Mouse (Mus musculus) heart, adult 2 months (tissue): ENCODE results near the gene Vps8. TPM values are rescaled to one million over a fixed set of nuclear protein-coding genes. Genes with fewer than 3 reads are reported as not detected.

Experiments
- DNase-seq, 2 experiments: peaks; one replicate each; pipeline ENCODE4 v3.0.0; 2021
- H3K27ac ChIP-seq: fragments of 200-600 bp; 2 replicates; pipeline ENCODE4 v1.8.1; 2022
- H3K27me3 ChIP-seq: fragments of 200-500 bp; 2 replicates; pipeline ENCODE4 v1.6.1; 2012; ENCODE audit warnings: mild to moderate bottlenecking, low read length, inconsistent platforms, mixed read lengths; ENCODE audit not compliant: control insufficient read depth, insufficient read depth
- H3K36me3 ChIP-seq: fragments of 200-500 bp; 2 replicates; pipeline ENCODE4 v1.6.1; 2012; ENCODE audit warnings: low read length, inconsistent platforms; ENCODE audit not compliant: control insufficient read depth, insufficient read depth
- H3K4me1 ChIP-seq: fragments of 200-500 bp; 2 replicates; pipeline ENCODE4 v1.6.1; 2011; ENCODE audit warnings: low read length; ENCODE audit not compliant: control insufficient read depth, insufficient read depth
- H3K4me3 ChIP-seq: fragments of 200-600 bp; 2 replicates; pipeline ENCODE4 v1.8.1; 2022
- H3K79me2 ChIP-seq: fragments of 200-500 bp; replicated peaks from 2 replicates; pipeline ENCODE4 v1.6.1; 2012; ENCODE audit warnings: mild to moderate bottlenecking, inconsistent platforms, low read length, moderate library complexity, mixed read lengths; ENCODE audit not compliant: control insufficient read depth, insufficient read depth
- H3K9ac ChIP-seq: fragments of 200-500 bp; 2 replicates; pipeline ENCODE4 v1.6.1; 2012; ENCODE audit warnings: low read depth, mild to moderate bottlenecking, control low read depth, inconsistent platforms, low read length, mixed read lengths
- CTCF ChIP-seq: fragments of 200-600 bp; IDR thresholded peaks from 2 replicates; pipeline ENCODE4 v1.8.1; 2022; ENCODE audit warnings: antibody characterized with exemption, mild to moderate bottlenecking, moderate library complexity
- EP300 ChIP-seq: fragments of 200-500 bp; IDR thresholded peaks from 2 replicates; pipeline ENCODE4 v1.6.1; 2011; ENCODE audit warnings: low read depth, low read length, control low read depth; ENCODE audit not compliant: insufficient read depth
- POLR2A ChIP-seq: fragments of 200-500 bp; IDR thresholded peaks from 2 replicates; pipeline ENCODE4 v1.6.1; 2011; ENCODE audit warnings: mild to moderate bottlenecking, low read depth, low read length, control low read depth; ENCODE audit not compliant: insufficient read depth
- WGBS: fragments of 180-500 bp; shearing (Covaris S2); methylation state at CpG from one replicate; pipeline ENCODE4 v1.1.7; 2018; 5-methylcytosine and 5-hydroxymethylcytosine counted together
- intact Hi-C: fragments of 180-260 bp; cut with DNase I; formaldehyde crosslinking; loops from one replicate; pipeline ENCODE4 v1.15.1; 2025
- polyA plus RNA-seq: library from polyadenylated mRNA; depleted of rRNA; stranded (reverse); fragments of >200 nt; gene quantifications from 2 replicates; pipeline ENCODE4 v1.2.3, GENCODE M21; 2012
- total RNA-seq, 2 experiments: library from RNA; stranded (reverse); gene quantifications; 2 replicates each; pipeline ENCODE4 v1.2.3; 2021

The Vps8 gene
- total and polyA plus RNA-seq, 3 experiments, result 14.0 to 25.5 (median 24.1) TPM

DNA sequence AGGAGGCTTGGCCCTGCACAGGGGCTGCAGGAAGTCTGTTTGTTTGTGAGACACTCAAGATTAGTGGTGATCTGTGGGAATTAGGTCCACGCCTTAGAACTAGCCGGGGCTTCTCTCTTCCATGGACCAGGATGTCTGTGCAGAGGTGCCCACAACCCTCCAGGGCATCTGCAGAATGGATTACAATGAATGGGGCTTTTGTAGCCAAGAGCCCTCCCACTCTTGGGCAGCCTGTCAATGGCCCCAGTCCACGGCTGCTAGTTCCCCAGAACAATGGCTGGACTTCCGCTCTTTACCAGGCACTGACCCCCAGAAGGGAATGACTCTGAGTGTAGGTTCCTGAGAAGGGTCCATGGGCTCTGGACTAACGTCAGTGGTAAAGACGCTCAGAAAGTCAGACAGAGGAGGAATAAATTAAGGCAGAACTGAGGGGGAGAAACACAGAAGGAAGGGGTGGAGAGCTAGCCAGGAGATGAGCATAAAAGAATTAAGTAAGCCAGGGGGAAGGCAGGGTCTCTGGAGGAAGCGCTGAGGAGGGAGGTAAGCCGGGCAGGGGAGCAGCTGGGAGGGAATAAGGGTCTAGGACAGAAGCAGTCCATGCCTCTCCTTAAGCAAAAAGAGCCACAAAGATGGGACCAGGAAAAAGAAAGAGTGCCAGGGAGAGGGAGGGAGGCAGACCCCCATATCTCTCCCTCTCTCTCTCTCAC, 24.4 kb upstream of the Vps8 start:
- H3K27me3 ChIP-seq, result no peaks in the 10 kb centered on the region
- H3K4me1 ChIP-seq, result peaks cover 6% of the 10 kb centered on the region
- H3K9ac ChIP-seq, result no peak overlapping the region
- H3K4me3 ChIP-seq, result no peak overlapping the region
- intact Hi-C loops, result no loop called here
- no peak for DNase-seq
- no peak for TF ChIP-seq EP300
- no peak for TF ChIP-seq CTCF
- TF ChIP-seq POLR2A, result no peak
- 47% methylated on average over 8 of the region's 8 CpGs for WGBS
- no peaks in the 10 kb centered on the region for H3K36me3 ChIP-seq
- no peak overlapping the region for H3K27ac ChIP-seq
- no peaks in the 10 kb centered on the region for H3K79me2 ChIP-seq

DNA sequence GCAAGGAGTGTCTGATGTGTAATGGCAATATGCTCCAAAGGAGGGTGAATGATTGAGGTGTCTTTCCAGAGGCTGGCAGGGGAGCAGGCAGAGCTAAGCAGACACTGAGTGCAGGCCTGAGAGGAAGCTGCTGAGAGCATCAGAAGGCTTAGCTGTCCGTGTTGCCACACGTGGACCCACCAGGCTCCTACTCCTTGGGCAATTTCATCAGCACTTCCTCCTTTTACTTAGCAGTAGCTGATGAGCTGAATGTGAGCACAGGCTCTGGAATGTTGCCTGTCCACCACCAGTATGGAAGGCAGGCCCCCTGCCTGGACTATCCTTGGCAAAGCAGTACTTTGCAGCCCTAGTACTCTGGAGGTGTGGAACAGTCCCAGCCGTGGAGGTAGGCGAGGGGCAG, 23.0 kb upstream of the Vps8 start:
- H3K36me3 ChIP-seq, result no peaks in the 10 kb centered on the region
- no peak overlapping the region for H3K4me3 ChIP-seq
- no peak overlapping the region for H3K9ac ChIP-seq
- WGBS, result 80% methylated on average over 4 of the region's 4 CpGs
- no peak overlapping the region for H3K27ac ChIP-seq
- DNase-seq, result no peak
- H3K27me3 ChIP-seq, result no peaks in the 10 kb centered on the region
- TF ChIP-seq EP300 (no peak), POLR2A (no peak), CTCF (no peak)
- no peaks in the 10 kb centered on the region for H3K79me2 ChIP-seq
- intact Hi-C loops, result no loop called here
- peaks cover 6% of the 10 kb centered on the region for H3K4me1 ChIP-seq

DNA sequence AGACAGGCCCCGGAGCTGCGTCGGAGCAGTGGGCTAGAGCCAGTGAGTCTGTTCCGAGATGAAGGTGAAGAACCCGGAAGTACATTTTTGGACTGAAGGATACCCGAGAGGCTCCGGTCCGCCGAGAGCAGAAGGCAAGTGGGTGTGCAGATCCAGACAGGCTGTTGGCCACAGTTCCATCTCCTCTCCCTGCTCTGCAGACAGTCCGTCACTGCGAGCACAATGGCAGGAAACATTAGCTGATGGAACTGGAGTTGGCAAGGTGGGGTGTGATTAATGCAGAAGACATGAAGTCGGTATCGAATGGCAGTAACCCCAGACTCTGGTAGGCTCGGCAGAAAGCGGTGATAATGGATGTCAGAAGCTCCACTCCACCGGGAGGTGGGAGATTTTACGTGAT, 20.9 kb upstream of the Vps8 start:
- DNase-seq, result peak in 1 of 2 experiments; percentile 43
- intact Hi-C loops, result no loop called here
- Histone ChIP-seq H3K79me2 (no peaks in the 10 kb centered on the region), H3K36me3 (no peaks in the 10 kb centered on the region), H3K27me3 (no peaks in the 10 kb centered on the region), H3K4me3 (no peak overlapping the region), H3K27ac (no peak overlapping the region), H3K9ac (no peak overlapping the region), H3K4me1 (peaks cover 6% of the 10 kb centered on the region)
- WGBS, result 30% methylated on average over 17 of the region's 17 CpGs
- TF ChIP-seq CTCF (no peak), POLR2A (no peak), EP300 (no peak)

DNA sequence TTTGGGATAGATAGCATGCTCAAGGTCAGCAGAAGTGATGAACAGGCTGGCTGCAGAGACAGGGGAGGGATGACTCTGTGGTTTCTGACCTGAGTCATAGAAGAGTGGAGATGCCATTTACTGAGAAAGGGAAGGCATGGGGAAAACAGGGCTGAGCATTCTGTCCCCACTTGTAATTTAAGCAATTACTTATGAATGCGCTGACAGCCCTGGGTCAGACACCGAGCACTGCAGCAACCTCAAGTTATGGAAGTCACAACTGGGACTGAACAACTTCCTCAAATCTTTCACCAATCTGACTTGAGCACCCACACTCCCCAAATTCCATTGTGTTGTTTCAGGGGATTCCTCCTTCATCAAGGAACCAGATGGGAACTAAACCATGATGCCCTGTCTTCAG, 19.5 kb upstream of the Vps8 start:
- Histone ChIP-seq H3K4me1 (peaks cover 1% of the 10 kb centered on the region; the same call in 1 of the 2 replicates), H3K4me3 (no peak overlapping the region), H3K9ac (no peak overlapping the region), H3K27me3 (no peaks in the 10 kb centered on the region), H3K79me2 (no peaks in the 10 kb centered on the region), H3K27ac (no peak overlapping the region), H3K36me3 (no peaks in the 10 kb centered on the region)
- intact Hi-C loops, result no loop called here
- TF ChIP-seq CTCF, result no peak
- no peak for TF ChIP-seq POLR2A
- TF ChIP-seq EP300, result no peak
- no peak for DNase-seq
- 90% methylated on average over 2 of the region's 2 CpGs for WGBS

DNA sequence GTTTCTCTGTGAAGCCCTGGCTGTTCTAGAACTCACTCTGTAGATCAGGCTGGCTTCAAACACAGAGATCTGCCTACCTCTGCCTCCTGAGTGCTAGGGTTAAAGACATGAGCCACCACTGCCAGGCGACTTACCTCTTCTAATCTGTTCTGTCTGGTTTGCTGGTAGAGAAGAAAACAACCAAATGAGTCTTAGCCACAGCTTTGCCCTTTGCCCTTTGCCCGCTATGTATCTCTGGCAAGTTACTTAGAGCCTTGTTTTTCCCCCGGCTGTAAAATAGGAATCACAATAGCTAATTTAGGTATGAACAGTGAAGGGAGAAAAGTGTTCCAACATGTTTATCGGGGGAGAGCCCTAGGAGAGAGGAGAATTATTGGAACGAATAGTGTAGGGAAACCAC, 18.3 kb upstream of the Vps8 start:
- no peaks in the 10 kb centered on the region for H3K79me2 ChIP-seq
- no peak overlapping the region for H3K4me3 ChIP-seq
- TF ChIP-seq EP300 (no peak), CTCF (no peak), POLR2A (no peak)
- no peak for DNase-seq
- no peak overlapping the region for H3K27ac ChIP-seq
- WGBS, result 74% methylated on average over 5 of the region's 5 CpGs
- no peaks in the 10 kb centered on the region for H3K36me3 ChIP-seq
- H3K4me1 ChIP-seq, result peaks cover 1% of the 10 kb centered on the region; the same call in 1 of the 2 replicates
- intact Hi-C loops, result no loop called here
- no peaks in the 10 kb centered on the region for H3K27me3 ChIP-seq
- H3K9ac ChIP-seq, result no peak overlapping the region

DNA sequence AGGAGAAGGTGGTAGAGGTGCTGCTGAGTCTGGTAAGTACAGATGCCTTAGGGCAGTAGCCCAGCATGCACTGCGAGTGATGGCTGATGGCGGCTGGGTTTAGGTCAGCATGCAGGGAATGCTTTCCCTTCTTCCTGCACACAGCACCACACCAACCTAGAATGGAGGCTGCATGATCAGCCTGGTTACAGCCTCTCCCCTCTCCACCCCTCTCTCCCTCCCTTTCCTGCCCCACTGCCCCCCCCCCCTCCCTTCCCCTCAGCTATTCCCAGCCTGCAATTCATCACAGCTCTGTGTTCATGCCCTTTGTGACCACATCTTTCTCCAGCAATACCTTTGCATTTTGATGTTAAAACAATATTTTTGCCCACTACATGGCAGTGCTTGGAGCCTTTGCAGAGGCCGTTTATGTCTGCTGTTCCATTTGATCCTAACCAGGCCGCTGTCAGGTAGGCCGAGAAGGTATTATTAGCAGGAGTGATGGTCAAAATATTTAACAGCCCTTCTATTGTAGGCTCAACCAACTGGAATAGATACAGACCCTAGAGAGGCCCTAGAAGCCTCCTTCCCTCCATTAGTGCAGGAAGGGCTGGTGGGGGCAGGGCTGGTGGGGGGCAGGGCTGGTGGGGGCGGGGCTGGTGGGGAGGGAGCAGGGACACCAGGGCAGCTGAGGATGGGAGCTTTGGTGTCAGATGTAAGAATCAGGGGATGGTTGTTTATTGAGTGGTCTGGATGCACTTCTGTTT, 17.5 kb upstream of the Vps8 start:
- H3K27ac ChIP-seq, result no peak overlapping the region
- intact Hi-C loops, result no loop called here
- H3K4me3 ChIP-seq, result no peak overlapping the region
- no peaks in the 10 kb centered on the region for H3K27me3 ChIP-seq
- peaks cover 1% of the 10 kb centered on the region; the same call in 1 of the 2 replicates for H3K4me1 ChIP-seq
- H3K79me2 ChIP-seq, result no peaks in the 10 kb centered on the region
- TF ChIP-seq POLR2A (no peak), EP300 (no peak)
- H3K36me3 ChIP-seq, result no peaks in the 10 kb centered on the region
- no peak for DNase-seq
- 68% methylated on average over 6 of the region's 6 CpGs for WGBS
- H3K9ac ChIP-seq, result no peak overlapping the region
